Mouse (Mus musculus) adrenal gland, adult 2 months (tissue): ENCODE data around the gene Krt222. TPM values are rescaled to one million over a fixed set of nuclear protein-coding genes. Genes with fewer than 3 reads are reported as not detected.
"Not testable (repeated sequence)": the region's sequence is repeated elsewhere in the genome, so short reads cannot be mapped to it uniquely, and the experiment has no call there.

ENCODE experiments used
- DNase-seq: peaks from one replicate; pipeline ENCODE4 v3.0.0; 2021
- long read RNA-seq: library from polyadenylated mRNA; stranded (forward); transcript quantifications from one replicate; pipeline ENCODE4 v2.0.0, GENCODE M21; 2021
- polyA plus RNA-seq: library from polyadenylated mRNA; depleted of rRNA; stranded (reverse); fragments of >200 nt; gene quantifications from 2 replicates; pipeline ENCODE4 v1.2.3, GENCODE M21; 2012; rRNA removed
- total RNA-seq, 2 experiments: library from RNA; stranded (reverse); gene quantifications; 2 replicates each; pipeline ENCODE4 v1.2.3; 2021

Krt222 gene
- total RNA-seq: 1 to 10 TPM; 1.4 to 2.2 TPM
- polyA plus RNA-seq: 0.07 and 0.09 TPM in 2 replicates
- long read RNA-seq: 0 reads

DNA sequence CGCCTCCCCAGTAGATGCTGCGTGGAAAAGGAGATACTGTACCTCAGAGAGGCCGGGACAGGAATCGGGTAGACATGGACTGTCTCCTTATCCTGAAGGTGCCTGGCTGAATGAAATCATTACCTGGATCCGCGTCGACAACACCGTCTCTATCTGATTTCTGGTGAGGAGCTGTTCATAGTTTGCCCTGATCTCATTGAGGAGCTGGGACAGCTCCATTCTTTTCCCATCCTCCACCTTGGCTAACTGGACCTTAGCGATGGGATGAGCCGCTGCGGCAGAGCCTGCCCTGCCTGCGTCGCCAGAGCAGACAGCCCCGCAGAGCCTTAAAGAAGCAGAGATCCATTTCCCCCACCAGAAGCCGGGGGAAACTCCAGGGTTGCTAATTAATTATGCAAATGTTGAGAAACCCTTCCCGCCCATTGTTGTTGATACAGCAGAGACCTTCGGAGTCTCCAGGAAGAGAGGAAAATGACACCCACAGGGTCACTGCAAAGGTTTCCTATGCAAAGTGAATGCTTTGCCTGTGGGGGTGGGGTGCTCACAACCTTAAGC, at the start of gene Krt222:
Gene Krt222, minus strand, starts transcription at position 266 of the 555 bp plus-strand sequence.
- DNase-seq: peak; percentile 5

- DNase-seq: peak; percentile 33
Observed at GRCm38 (mm10) chr11:99292846-99293245, 49.0 kb upstream of the Krt222 start.

- no peak for DNase-seq
Observed at GRCm38 (mm10) chr11:99284833-99285312, 41.0 kb upstream of the Krt222 start, which contains the start of gene Krt24. Gene Krt24, minus strand, starts transcription at chr11:99285262.

DNA sequence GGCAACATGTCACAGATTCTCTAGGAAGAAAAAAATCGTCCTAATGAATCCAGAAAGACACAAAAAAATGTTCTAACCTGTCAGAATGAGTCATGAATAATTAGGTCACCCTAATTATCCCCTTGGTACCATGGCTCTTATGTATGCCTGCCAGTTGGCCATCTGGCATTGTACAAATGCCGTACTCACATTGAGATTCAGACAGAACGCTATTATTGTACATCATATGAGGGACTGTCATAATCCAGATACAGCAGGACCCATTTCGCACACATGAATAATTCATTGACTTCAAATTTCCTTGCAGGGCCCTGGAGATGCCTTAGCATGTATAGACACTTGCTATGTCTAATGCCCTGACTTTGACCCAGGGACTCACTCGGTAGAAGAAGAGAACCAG, 40.1 kb upstream of the Krt222 start:
- DNase-seq: no peak

- no peak for DNase-seq
Observed at GRCm38 (mm10) chr11:99283334-99283733, 39.4 kb upstream of the Krt222 start.

- DNase-seq: no peak
Observed at GRCm38 (mm10) chr11:99281116-99281515, 37.2 kb upstream of the Krt222 start.

DNA sequence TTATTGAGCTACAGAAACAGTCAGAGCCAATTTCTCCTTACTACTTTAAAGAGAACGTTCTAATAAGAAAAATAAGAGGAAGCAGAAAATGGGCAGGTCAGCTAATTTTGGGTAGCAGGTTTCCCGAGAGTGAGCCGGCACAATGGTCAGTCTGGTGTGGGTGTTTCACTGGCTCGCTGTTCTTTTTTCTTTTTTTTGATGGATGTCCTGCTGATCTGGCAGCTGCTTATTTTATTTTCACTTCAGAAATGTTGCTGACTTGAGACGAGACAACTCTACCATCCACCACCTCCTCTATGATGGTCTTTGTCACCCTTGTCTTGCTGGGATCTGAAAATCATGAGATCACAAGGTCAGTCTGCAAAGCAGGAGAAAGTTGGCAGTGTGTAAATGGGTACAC, 36.1 kb upstream of the Krt222 start:
- no peak for DNase-seq

DNA sequence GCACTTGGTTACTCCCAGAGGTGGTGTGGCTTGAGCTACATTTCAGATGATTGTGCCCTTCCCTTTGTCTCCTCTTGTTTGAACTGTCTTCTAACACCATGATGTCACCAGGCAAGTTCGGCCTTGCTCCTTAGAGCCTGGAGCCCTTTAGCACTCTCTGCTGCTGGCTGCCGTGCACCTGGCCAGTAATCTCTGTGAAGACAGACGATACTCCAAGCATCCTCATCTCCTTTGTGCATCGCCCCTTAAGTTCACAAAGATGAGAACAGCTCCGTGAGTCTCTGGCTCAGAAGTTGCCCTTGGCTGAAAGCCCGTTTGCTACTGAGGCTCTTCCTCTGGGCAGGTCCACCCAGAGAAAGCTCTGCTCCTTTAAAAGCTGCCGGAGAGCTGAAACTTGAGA, 32.9 kb upstream of the Krt222 start:
- DNase-seq: no peak

DNA sequence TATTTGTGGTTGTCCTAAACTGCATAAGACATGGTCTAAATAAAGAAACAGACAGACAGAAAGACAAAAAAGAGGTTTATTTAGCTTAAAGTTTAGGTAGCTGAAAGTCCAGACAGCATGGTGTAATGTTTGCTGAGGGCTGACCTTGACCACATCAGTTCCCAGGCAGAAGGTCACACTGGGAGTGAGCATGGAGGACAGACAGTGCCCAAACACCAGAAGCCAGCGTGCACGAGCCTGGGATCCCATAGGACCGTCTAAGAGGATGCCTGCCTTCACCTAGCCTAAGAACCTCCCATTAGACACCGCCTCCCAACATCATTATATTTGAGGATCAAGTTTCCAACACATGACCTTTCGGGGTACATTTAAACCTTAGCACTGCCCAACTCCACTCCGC, 31.7 kb upstream of the Krt222 start:
- DNase-seq: no peak

GRCm38 (mm10) chr11:99272721-99273120, 28.8 kb upstream of the Krt222 start:
- DNase-seq: peak; percentile 19

DNA sequence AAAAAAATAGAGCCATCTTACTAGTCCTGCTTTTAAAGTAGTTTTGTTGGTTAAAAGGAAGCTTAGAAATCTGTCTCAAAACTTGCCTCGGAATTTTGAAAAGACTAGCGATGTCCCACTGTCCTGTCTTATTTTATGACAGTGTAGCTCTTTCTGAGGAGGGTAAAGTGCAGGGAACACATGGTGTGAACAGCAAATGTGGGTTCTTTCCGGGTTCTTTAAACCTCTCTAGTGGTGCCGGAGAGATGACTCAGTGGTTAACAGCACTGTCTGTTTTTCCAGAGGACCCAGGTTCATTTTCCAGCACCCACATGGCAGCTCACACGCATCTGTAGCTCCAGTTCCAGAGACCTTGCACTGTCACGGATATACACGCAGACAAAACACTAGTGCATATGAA, 25.3 kb upstream of the Krt222 start:
- no peak for DNase-seq

DNA sequence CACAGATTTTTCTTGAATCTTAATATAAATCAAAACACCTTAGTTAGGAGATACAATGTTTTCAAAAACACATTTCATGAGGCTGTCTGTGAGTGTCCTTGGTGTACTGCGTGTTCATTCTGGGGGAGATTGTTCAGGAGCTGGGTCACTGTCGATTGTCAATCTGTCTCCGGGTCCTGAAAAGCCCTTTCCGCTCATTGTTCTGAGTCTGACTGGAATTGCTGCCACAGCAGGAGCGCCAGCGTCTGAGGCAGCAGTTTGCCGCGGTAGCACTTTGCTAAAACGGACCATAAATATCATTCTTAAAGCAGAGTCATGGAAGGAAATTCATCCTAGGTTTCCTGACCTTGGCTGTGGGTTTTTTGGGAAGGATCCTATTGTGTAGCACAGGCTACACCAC, 21.9 kb upstream of the Krt222 start:
- DNase-seq: peak; percentile 28

DNA sequence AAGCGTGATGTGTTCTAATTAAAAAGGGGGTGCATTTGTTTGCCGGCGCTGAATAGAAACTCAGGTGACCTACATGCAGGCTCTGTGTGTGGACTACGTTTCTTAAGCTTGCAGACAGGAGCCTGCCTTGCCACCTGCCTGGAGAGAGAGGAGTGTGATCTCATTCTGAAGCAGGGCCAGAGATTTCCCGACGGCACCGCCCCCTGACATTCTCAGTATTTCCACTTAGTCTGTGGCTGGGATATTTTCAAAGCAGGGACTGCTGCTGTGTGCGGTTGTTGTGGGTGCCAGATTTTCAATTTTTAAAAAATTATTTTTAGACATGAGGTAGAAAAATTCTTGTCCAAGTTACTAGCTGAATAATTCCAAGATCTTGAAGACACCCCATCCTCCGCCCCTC, 21.3 kb upstream of the Krt222 start:
- peak; percentile 53 for DNase-seq

DNA sequence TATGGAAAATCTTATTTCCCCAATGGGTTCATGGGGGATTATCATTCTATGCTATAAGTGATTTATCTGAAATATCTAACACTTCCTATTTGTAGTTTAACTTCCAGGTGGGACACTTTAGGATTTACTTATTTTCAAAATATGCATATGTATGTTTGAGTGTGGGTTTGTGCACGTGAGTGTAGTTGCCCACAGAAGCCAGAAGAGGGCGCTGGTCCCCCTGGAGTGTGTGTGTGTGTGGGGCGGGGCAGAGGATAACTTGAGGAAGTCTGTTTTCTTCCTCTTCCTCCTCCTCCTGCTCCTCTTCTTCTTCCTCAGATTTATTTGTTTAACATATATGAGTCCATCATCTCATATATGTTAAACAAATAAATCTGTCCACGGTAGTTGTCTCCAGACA, 12.3 kb upstream of the Krt222 start:
- no peak for DNase-seq

- DNase-seq: no peak
Observed at GRCm38 (mm10) chr11:99255316-99255715, 11.4 kb upstream of the Krt222 start.

DNA sequence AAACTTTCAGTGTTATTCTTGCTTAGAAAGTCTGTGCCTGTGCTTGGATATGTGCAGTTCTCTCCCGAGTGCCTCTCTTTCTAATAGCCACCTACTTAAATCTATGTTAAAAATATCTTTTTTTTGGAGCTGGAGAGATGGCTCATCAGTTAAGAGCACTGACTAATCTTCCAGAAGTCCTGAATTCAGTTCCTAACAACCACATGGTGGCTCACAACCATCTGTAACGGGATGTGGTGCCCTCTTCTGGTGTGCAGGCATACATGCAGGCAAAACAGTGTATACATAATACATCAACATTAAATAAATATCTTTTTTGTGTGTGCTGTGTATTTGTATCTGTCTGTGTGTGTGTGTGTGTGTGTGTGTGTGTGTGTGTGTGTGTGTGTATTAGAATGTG, 10.0 kb upstream of the Krt222 start:
- DNase-seq: no peak

GRCm38 (mm10) chr11:99252671-99253070, 8.8 kb upstream of the Krt222 start:
- DNase-seq: no peak

- DNase-seq: no peak
Observed at GRCm38 (mm10) chr11:99250666-99251065, 6.8 kb upstream of the Krt222 start.

DNA sequence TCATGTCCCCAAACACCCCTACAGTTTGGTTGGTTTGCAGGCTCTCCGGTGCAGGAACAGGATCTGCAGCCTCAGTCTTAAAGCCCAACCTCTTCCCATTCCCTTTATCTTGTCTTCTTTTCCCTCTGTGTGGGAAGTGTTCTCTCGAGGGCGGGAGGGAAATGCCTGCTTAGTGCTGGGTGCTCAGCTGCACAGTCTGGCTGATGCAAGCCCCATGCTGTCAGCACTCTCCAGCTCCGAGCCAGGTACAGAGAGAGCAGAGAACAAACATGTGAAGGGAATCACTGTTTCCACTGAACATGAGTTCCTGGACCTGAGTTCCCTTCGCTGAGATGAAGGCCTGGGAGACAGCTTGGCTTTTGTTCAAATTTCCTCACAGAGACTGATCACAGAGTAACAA, 6.4 kb upstream of the Krt222 start:
- DNase-seq: no peak

- no peak for DNase-seq
Observed at GRCm38 (mm10) chr11:99249115-99249514, 5.2 kb upstream of the Krt222 start.

DNA sequence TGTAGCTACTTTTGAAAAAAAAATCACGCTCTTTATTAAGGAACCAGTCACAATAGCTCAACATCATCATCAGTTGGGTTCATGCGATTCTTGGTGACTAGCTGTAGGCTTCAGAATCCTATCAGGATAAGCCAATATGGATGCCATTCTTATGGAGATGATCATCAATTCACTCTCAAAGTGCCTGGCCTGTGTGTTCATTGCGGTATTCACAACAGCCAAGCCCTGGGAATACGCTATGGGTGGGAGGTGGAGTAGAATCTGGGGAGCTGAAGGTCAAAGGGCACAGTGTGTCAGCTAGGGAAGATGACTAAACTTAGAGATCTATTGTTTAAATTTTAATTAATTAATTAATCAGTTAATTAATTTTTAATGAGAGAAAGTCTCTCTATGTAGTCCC, 4.0 kb upstream of the Krt222 start:
- DNase-seq: no peak

DNA sequence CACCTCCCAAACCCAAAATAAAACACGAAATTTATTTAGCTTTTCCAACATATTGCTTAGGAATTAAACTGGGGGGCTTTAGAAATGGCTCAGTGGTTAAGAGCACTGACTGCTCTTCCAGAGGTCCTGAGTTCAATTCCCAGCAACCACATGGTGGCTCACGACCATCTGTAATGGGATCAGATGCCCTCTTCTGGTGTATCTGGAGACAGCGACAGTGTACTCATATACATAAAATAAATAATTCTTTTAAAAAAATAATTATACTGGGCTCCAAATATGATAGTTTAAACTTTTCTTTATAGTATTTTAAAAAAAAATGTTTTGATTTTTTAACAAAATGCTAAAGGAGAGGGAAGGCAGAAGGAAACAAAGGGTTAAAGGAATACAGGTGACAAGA, 634 bp upstream of the Krt222 start:
- not testable (repeated sequence) for DNase-seq

- DNase-seq: no peak
Observed at GRCm38 (mm10) chr11:99243200-99243819, 575 bp downstream of the Krt222 start.

DNA sequence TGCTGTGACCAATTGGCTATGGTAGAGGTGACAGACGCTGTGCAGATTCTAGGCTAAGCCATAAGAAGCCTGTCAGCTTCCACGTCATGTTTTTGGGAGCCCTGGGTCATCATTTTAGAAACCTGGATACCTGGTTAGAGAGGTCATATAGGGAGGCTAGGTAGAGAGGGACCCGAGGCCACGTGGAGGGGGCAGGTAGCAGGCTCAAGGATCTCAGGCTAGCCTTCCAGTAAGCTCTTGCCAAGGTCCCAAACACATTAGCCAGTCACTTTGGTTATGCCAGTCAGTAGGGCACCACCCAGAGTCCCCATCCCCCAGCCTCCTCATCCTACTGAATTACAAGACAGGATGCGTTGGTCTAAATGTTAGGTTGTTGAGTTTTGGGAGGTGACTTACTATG, 1.8 kb downstream of the Krt222 start:
- no peak for DNase-seq
